ENCODE assay signal across 17 mouse cellular contexts in genomic region chr12:76303474-76303873, GRCm38 (mm10). TPM values are rescaled to one million over a fixed set of nuclear protein-coding genes. Genes with fewer than 3 reads are reported as not detected.
DNase-seq lines count a peak whose midpoint lies in the region; ATAC-seq and TF ChIP-seq lines count a peak whose summit lies in the region.
"Had no signal": no experiment of that assay in that cellular context is flagged by ENCODE, and none has a peak within 500 bp of the region (broad histone marks: within the 10 kb centered on the region; RNA-seq: fewer than 3 reads in every experiment).

No protein-coding gene starts in this region.

- H3K9ac ChIP-seq in kidney, embryonic 15.5 days, result no peak overlapping the region
- no peak overlapping the region for H3K9ac ChIP-seq in lung, postnatal 0 days (replicated peaks; ENCODE audit: low read depth)
- H3K9ac ChIP-seq: embryonic facial prominence, embryonic 15.5 days; limb, embryonic 12.5 days; neural tube, embryonic 13.5 days had no signal

- ATAC-seq in kidney, embryonic 15.5 days (replicated peaks; ENCODE audit: low FRiP score), result no peak
- no peak for ATAC-seq in lung, postnatal 0 days

- no peak overlapping the region for H3K4me3 ChIP-seq in kidney, embryonic 15.5 days (replicated peaks)
- H3K4me3 ChIP-seq in lung, postnatal 0 days (ENCODE audit: low read depth, low read length), result no peak overlapping the region
- H3K4me3 ChIP-seq: embryonic facial prominence, embryonic 15.5 days; limb, embryonic 12.5 days; megakaryocyte, embryonic 14.5 days; neural tube, embryonic 13.5 days had no signal

- H3K4me1 ChIP-seq in kidney, embryonic 15.5 days, result peaks cover 27% of the 10 kb centered on the region
- H3K4me1 ChIP-seq in lung, postnatal 0 days (ENCODE audit: insufficient read depth, low read depth, low read length), result peaks cover 10% of the 10 kb centered on the region

- H3K27me3 ChIP-seq in kidney, embryonic 15.5 days, result no peaks in the 10 kb centered on the region
- no peaks in the 10 kb centered on the region for H3K27me3 ChIP-seq in lung, postnatal 0 days (replicated peaks; ENCODE audit: insufficient read depth, low read length)
- H3K27me3 ChIP-seq: embryonic facial prominence, embryonic 15.5 days; limb, embryonic 12.5 days; megakaryocyte, embryonic 14.5 days; neural tube, embryonic 13.5 days had no signal

- peak; percentile 26; the same call in 1 of the 2 replicates for TF ChIP-seq EP300 in lung, postnatal 0 days (IDR thresholded peaks at IDR 0.05)

- TF ChIP-seq CTCF in lung, postnatal 0 days (IDR thresholded peaks at IDR 0.05), result no peak

- H3K36me3 ChIP-seq in kidney, embryonic 15.5 days, result peaks cover 66% of the 10 kb centered on the region
- no peaks in the 10 kb centered on the region for H3K36me3 ChIP-seq in lung, postnatal 0 days (ENCODE audit: insufficient read depth, low read length)

- H3K9me3 ChIP-seq in kidney, embryonic 15.5 days (replicated peaks), result no peaks in the 10 kb centered on the region
- no peaks in the 10 kb centered on the region for H3K9me3 ChIP-seq in lung, postnatal 0 days (ENCODE audit: low read length)
- H3K9me3 ChIP-seq: embryonic facial prominence, embryonic 15.5 days; limb, embryonic 12.5 days; megakaryocyte, embryonic 14.5 days; neural tube, embryonic 13.5 days had no signal

- no peak overlapping the region for H3K4me2 ChIP-seq in kidney, embryonic 15.5 days
- H3K4me2 ChIP-seq in lung, postnatal 0 days (replicated peaks; ENCODE audit: low read depth, low read length), result no peak overlapping the region
- H3K4me2 ChIP-seq: embryonic facial prominence, embryonic 15.5 days; heart, embryonic 11.5 days; limb, embryonic 12.5 days; neural tube, embryonic 13.5 days had no signal

- 93% methylated on average over 11 of the region's 11 CpGs for WGBS in kidney, embryonic 15.5 days
- WGBS in lung, postnatal 0 days, result 74% methylated on average over 11 of the region's 11 CpGs

- H3K27ac ChIP-seq in kidney, embryonic 15.5 days, result no peak overlapping the region
- H3K27ac ChIP-seq in lung, postnatal 0 days (ENCODE audit: low read length), result 0 out of 2 replicates have a peak overlapping the region, but pooled peaks have one; percentile 3
- H3K27ac ChIP-seq: embryonic facial prominence, embryonic 15.5 days; neural tube, embryonic 13.5 days had no signal

- DNase-seq in adrenal gland, postnatal 10 days, result peak; percentile 41
- DNase-seq in adrenal gland, postnatal 4 days (ENCODE audit: low spot score in 2 of 2), result no peak
- DNase-seq in kidney, adult 11 months, result peak; percentile 15
- DNase-seq in cerebellum, adult 9-10 months, result peak; percentile 83
- DNase-seq in lung, postnatal 0 days (ENCODE audit: low spot score), result peak; percentile 55
- DNase-seq in embryo, embryonic 10.5 days (ENCODE audit: low spot score), result no peak
- DNase-seq in ovary, postnatal 10 days (ENCODE audit: low spot score), result no peak
- DNase-seq: right cerebral cortex, postnatal 14 days had no signal

RNA-seq across cellular contexts. Expression of gene Akap5, which starts 21.2 kb away (rescaled TPM):
- total RNA-seq in adrenal gland, postnatal 10 days (2021), result 1 to 10 TPM; 4.6 to 7.0 TPM
- total RNA-seq in adrenal gland, postnatal 4 days (2021), result 1 to 10 TPM; 1.9 to 2.4 TPM
- polyA plus RNA-seq in kidney, embryonic 15.5 days (2015; fragmentation: Nextera tagmentation; extraction: Ambion mirVana), result 1.3 and 1.6 TPM in 2 replicates
- polyA plus RNA-seq in lung, postnatal 0 days (2015; fragmentation: Nextera tagmentation; extraction: Ambion mirVana), result 84.2 and 108 TPM in 2 replicates

RNA-seq across cellular contexts. Expression of gene Mthfd1, which starts 48.4 kb away (rescaled TPM):
- total RNA-seq in adrenal gland, postnatal 10 days (2021), result 10 to 100 TPM; 51.5 to 52.5 TPM
- total RNA-seq in adrenal gland, postnatal 4 days (2021), result 10 to 100 TPM; 48.3 to 56.2 TPM
- 100 and 103 TPM in 2 replicates for polyA plus RNA-seq in kidney, embryonic 15.5 days (2015; fragmentation: Nextera tagmentation; extraction: Ambion mirVana)
- polyA plus RNA-seq in lung, postnatal 0 days (2015; fragmentation: Nextera tagmentation; extraction: Ambion mirVana), result 105 and 111 TPM in 2 replicates

RNA-seq across cellular contexts. Expression of gene Tex21, which starts 56.9 kb away (rescaled TPM):
- not detected for total RNA-seq in adrenal gland, postnatal 10 days (2021)
- total RNA-seq in adrenal gland, postnatal 4 days (2021), result not detected
- not detected in 2 replicates for polyA plus RNA-seq in kidney, embryonic 15.5 days (2015; fragmentation: Nextera tagmentation; extraction: Ambion mirVana)
- polyA plus RNA-seq in lung, postnatal 0 days (2015; fragmentation: Nextera tagmentation; extraction: Ambion mirVana), result not detected in 2 replicates
- total RNA-seq: gastrocnemius, adult 18-20 months had no signal
- polyA plus RNA-seq: embryonic facial prominence, embryonic 15.5 days; heart, embryonic 11.5 days; intestine, embryonic 14.5 days; limb, embryonic 12.5 days; neural tube, embryonic 13.5 days; urinary bladder, adult 2 months had no signal

Comparison
In these comparisons a context has a peak if more than half of its experiments do, and no peak if none do; other contexts are left out.
1. DNase-seq: peak in adrenal gland, postnatal 10 days (single experiment), kidney, adult 11 months (single experiment), cerebellum, adult 9-10 months (single experiment) and lung, postnatal 0 days (single experiment); none in adrenal gland, postnatal 4 days (0 of 2), embryo, embryonic 10.5 days (single experiment) and ovary, postnatal 10 days (single experiment).